8 mouse cellular contexts compared by ENCODE assay signal in the genomic region with DNA sequence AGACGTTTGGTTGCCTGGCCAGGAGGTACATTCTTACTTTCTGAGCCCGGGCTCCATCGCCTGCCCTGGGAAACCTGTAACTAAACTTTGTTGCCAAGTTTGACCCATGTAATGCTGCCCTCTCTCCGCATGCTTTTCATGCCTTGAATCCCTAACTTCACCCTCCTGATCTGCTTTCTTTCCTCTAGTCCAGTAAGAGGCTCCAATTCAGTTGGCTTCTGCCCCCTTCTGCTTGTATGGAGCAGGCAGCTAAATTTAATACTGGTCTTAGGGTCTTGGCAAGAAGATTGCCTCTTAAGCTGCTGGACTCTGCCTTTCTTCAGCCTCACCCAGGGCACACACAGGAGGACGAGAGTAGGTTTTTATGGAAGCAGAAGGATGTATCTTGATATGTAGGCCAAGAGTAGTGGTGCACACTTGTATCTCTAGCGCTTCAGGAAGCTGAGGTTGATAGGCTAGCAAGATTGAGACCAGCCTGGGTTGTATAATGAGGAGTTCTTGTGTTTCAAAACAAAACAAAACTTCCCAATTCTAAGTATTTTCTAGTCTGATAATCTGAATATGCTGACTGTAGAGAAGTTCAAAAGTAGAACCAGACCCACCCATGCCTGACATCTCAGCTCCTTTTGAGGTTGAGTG. TPM values are rescaled to one million over a fixed set of nuclear protein-coding genes. Genes with fewer than 3 reads are reported as not detected.
DNase-seq lines count a peak whose midpoint lies in the region; ATAC-seq and TF ChIP-seq lines count a peak whose summit lies in the region.

No protein-coding gene starts in this region.

- H3K36me3 ChIP-seq in spleen, adult 2 months (ENCODE audit: control insufficient read depth, insufficient read depth, low read length): no peaks in the 10 kb centered on the region
- H3K36me3 ChIP-seq in limb, embryonic 12.5 days: no peaks in the 10 kb centered on the region
- H3K36me3 ChIP-seq in small intestine, adult 2 months (ENCODE audit: control insufficient read depth, insufficient read depth, low read length): no peaks in the 10 kb centered on the region

- peak overlapping the region; percentile 85 for H3K4me2 ChIP-seq in limb, embryonic 12.5 days

- peak overlapping the region; percentile 90 for H3K27ac ChIP-seq in spleen, adult 2 months (ENCODE audit: insufficient read depth, low read length)
- H3K27ac ChIP-seq in limb, embryonic 12.5 days: peak overlapping the region; percentile 98
- peak overlapping the region; percentile 83 for H3K27ac ChIP-seq in small intestine, adult 2 months (ENCODE audit: insufficient read depth, low read depth, low read length)

- DNase-seq in spleen, adult 2 months (ENCODE audit: low read depth in 1 of 2, low spot score in 2 of 2): no peak
- DNase-seq in spleen, postnatal 14 days (ENCODE audit: low spot score in 2 of 2): no peak
- DNase-seq in Muller cell, postnatal 12 days (ENCODE audit: inconsistent ontology term): no peak
- DNase-seq in retina, postnatal 1 day: no peak
- DNase-seq in ovary, postnatal 36 days (ENCODE audit: low spot score): no peak

- H3K27me3 ChIP-seq in spleen, adult 2 months (ENCODE audit: control insufficient read depth, insufficient read depth, low read length): no peaks in the 10 kb centered on the region
- H3K27me3 ChIP-seq in limb, embryonic 12.5 days: no peaks in the 10 kb centered on the region
- no peaks in the 10 kb centered on the region for H3K27me3 ChIP-seq in small intestine, adult 2 months (ENCODE audit: control insufficient read depth, insufficient read depth, low read length)

- H3K9me3 ChIP-seq in limb, embryonic 12.5 days: no peaks in the 10 kb centered on the region

- peaks cover 29% of the 10 kb centered on the region for H3K4me1 ChIP-seq in spleen, adult 2 months (ENCODE audit: control insufficient read depth, insufficient read depth, insufficient read length)
- peaks cover 61% of the 10 kb centered on the region for H3K4me1 ChIP-seq in limb, embryonic 12.5 days (replicated peaks)
- H3K4me1 ChIP-seq in small intestine, adult 2 months (ENCODE audit: control insufficient read depth, insufficient read depth, insufficient read length, low read length): peaks cover 21% of the 10 kb centered on the region

- TF ChIP-seq POLR2A in spleen, adult 2 months (IDR thresholded peaks at IDR 0.05; ENCODE audit: low read depth, low read length): no peak
- TF ChIP-seq POLR2A in small intestine, adult 2 months (IDR thresholded peaks at IDR 0.05; ENCODE audit: low read depth, low read length): no peak

- no peak for TF ChIP-seq CTCF in spleen, adult 2 months (IDR thresholded peaks at IDR 0.05; ENCODE audit: extremely low read depth, insufficient read depth, insufficient read length, insufficient replicate concordance)
- TF ChIP-seq CTCF in small intestine, adult 2 months (IDR thresholded peaks at IDR 0.05; ENCODE audit: extremely low read depth, insufficient read length, insufficient replicate concordance, low read depth, low read length): no peak

- WGBS in spleen, adult 2 months: 15% methylated on average over 6 of the region's 6 CpGs
- 32% methylated on average over 6 of the region's 6 CpGs for WGBS in limb, embryonic 12.5 days
- 18% methylated on average over 6 of the region's 6 CpGs for WGBS in small intestine, adult 2 months

- peak overlapping the region; percentile 67 for H3K4me3 ChIP-seq in spleen, adult 2 months (ENCODE audit: extremely low read depth, insufficient read depth, insufficient read length)
- peak overlapping the region; percentile 50 for H3K4me3 ChIP-seq in limb, embryonic 12.5 days (replicated peaks)
- peak overlapping the region; percentile 65 for H3K4me3 ChIP-seq in small intestine, adult 2 months (ENCODE audit: low read depth, low read length)

- peak; percentile 16 for ATAC-seq in erythroblast, adult 5-6 weeks (replicated peaks; ENCODE audit: low FRiP score, poor library complexity, severe bottlenecking)
- no peak for ATAC-seq in limb, embryonic 12.5 days (ENCODE audit: insufficient number of reproducible peaks, insufficient read depth, low FRiP score, low TSS enrichment, low read depth)

- peak overlapping the region; percentile 54 for H3K9ac ChIP-seq in limb, embryonic 12.5 days (replicated peaks)

RNA-seq across cellular contexts. Expression of a gene that starts 10.9 kb away (rescaled TPM):
- polyA plus RNA-seq in spleen, adult 2 months (2012; rRNA removed): 36.0 and 45.9 TPM in 2 replicates
- 4.0 and 6.3 TPM in 2 replicates for total RNA-seq in erythroblast, adult 5-6 weeks (2015; ENCODE audit: low replicate concordance)
- total RNA-seq in erythroblast, adult 5-6 weeks (2017; ENCODE audit: low replicate concordance): 1.3 and 1.5 TPM in 2 replicates
- 36.2 and 37.5 TPM in 2 replicates for polyA plus RNA-seq in limb, embryonic 12.5 days (2016; fragmentation: Nextera tagmentation; extraction: Ambion mirVana)
- polyA plus RNA-seq in small intestine, adult 2 months (2012; rRNA removed): 17.6 and 24.3 TPM in 2 replicates
